Mouse (Mus musculus): ENCODE results near the gene Mfrp. TPM values are rescaled to one million over a fixed set of nuclear protein-coding genes. Genes with fewer than 3 reads are reported as not detected.
"Not testable (repeated sequence)": the region's sequence is repeated elsewhere in the genome, so short reads cannot be mapped to it uniquely, and the experiment has no call there.

Mfrp gene
- total RNA-seq, 4 experiments from 2014 or later, result not detected

DNA sequence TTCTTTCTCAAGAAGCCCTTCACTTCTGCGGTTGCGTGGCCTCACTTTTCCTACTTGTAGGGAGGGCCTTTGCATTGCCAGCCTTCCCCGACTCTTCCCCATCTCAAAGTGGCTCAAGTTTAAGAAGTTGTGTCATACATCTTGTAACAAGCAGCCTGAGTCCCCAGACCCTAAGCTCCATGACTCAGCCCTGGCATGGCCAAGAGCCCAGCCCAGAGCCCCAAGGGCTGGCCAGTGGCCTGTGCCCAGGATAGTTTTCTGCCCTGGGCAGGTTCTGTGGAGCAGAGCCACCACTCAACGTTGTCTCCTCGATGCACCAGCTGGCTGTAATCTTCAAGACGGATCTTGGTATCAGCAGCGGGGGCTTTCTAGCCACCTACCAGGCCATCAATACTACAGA lies 3.4 kb downstream of the Mfrp start:
- peak in 1 of 2 experiments; percentile 53 for DNase-seq (ENCODE audit: low spot score in 2 of 2)

DNA sequence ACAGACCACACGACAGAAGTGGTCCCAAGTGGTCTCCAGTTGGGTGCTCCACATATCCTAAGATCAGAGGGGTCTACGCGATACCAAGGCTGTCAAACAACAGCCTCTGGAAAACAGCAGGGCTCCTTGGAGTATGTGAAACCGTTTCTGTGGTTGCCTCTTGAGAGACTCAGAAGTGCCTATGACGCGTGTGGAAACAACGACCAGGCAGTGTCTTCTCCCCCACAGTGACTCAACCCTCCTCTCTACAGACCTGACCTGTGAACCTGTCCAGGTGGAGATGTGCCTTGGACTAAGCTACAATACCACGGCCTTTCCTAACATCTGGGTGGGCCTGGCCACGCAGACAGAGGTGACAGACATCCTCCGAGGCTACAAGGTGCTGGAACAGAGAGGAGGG lies 4.3 kb downstream of the Mfrp start:
- DNase-seq (ENCODE audit: low spot score in 2 of 2), result no peak

DNA sequence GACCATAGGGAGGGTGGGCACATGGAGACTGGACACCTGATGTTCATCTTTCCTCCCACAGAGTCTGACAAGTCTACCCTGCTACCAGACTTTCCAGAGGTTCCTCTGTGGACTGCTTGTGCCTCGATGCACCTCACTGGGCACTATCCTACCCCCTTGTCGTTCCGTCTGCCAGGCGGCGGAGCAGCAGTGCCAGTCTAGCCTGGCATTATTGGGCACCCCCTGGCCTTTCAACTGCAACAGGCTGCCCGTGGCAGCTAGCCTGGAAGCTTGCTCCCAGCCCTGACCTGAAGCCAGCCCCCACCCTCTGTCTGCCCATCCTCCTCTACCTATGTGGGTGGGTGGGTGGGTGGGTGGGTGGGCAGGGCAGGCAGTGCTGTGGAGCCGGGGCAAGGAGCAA lies 4.7 kb downstream of the Mfrp start:
- no peak for DNase-seq (ENCODE audit: low spot score in 2 of 2)

DNA sequence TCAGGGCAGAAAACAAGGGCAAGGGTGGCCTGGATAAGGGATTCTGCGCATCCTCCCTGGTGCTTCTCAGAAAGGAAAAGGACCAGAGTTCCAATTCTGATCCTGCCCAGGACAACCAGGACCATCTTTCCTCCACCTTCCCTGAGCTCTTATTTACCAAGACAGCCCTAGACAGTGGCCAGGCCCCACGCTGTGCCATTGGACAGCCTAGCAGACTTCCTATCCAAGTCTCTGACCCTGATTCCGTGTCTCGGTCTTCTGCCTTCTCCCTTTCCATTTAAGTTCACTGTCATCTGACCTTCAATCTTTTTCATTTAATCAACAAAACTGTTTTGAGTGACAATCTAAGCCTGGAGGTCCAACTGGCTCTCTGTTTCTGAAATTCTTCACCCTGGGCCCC lies 5.1 kb downstream of the Mfrp start:
- no peak for DNase-seq (ENCODE audit: low spot score in 2 of 2)

DNA sequence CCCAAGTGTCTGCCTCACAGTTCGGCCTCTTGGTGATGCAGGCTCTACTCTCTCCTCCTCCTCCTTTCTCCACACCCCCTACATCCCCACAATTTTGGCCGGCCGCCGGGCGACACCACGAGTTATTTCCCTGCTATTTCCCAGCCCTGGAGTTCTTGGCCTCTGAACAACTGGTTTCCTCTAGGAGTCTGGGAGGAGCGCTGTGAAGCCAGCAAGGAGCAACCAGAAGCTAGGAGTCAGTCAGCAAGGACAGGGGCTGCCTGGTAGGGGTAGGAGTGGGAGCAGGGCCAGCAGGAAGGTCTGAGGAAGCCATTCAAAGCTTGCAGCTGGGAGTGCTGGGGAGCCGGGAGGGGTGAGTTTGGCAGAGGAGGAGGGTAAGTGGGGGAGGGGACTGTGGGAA lies 5.6 kb downstream of the Mfrp start, which contains the start of gene C1qtnf5:
Gene C1qtnf5 (plus strand): TSS at position 136 of the 400 bp plus-strand sequence.
- peak; percentile 73 to 87 for DNase-seq (ENCODE audit: low spot score in 2 of 2)

DNA sequence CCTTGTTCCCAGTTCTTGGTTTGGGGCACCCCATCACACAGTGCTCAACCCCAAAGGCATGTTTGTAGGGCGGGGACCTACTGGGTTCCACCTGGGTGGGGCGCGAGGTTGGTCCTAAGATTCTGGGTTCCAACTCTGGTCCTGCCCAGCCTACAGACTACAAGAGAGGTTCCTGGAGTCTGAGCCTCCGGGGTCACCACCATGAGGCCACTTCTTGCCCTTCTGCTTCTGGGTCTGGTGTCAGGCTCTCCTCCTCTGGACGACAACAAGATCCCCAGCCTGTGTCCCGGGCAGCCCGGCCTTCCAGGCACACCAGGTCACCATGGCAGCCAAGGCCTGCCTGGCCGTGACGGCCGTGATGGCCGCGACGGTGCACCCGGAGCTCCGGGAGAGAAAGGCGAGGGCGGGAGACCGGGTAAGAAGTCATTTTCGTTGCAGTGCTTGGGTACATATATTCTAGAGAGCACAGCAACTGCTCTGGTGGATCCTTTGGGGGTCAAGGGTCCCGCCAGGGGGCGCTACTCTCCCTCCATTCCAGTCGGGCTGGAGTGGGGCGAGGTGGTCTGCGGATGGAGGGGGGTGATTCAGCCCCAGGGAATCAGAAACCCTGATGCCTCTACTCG lies 6.1 kb downstream of the Mfrp start:
- peak in 1 of 2 experiments; percentile 45 for DNase-seq (ENCODE audit: low spot score in 2 of 2)

DNA sequence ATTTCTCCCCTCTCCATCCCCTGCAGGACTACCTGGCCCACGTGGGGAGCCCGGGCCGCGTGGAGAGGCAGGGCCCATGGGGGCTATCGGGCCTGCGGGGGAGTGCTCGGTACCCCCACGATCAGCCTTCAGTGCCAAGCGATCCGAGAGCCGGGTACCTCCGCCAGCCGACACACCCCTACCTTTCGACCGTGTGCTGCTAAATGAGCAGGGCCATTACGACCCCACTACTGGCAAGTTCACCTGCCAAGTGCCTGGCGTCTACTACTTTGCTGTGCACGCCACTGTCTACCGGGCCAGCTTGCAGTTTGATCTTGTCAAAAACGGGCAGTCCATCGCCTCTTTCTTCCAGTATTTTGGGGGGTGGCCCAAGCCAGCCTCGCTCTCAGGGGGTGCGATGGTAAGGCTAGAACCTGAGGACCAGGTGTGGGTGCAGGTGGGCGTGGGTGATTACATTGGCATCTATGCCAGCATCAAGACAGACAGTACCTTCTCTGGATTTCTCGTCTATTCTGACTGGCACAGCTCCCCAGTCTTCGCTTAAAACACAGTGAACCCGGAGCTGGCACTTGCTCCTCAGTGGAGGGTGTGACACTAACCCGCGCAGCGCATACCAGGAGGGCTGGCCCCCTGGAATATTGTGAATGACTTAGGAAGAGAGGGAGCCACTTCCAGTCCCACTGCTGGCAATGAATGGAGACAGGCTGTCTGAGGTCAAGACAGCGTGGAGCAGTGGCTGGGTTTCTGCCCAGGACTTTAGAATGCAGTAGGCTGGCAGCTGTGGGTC lies 6.9 kb downstream of the Mfrp start:
- DNase-seq (ENCODE audit: low spot score in 2 of 2), result no peak

DNA sequence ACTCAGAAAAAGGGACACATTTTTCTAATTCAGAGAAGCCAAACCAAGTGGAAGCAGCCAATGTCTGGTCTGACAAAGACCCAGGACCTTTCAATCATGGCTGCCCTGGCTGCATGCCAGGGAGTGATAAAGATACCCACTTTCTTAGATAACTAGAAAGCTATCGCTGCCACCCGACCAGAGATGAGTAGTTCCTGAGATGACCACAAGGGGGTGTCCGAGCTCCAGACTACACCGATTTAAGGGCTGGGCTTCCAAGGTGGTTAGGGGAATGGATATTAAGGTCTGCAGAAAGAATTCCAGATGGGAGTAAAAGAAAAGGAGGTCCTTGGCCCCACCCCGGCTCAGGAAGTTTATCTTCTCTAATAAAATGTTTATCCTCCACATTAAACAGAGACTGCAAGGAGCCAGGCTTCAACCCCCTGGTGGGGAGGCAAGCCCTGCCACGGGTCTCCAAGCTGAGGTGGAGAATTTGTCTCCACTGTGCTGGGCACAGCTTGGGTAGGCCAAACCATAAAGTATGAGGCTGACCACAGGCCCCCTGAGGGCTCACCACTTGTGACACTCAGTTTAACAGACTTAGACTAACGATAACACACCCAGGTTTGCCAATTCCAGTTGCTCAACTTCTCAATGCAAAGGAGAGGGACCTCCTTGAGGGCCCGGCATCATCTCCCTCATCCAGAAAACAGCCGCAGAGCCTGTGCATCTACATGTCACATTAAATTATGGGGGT lies 8.0 kb downstream of the Mfrp start:
- peak; percentile 60 to 66 for DNase-seq (ENCODE audit: low spot score in 2 of 2)

DNA sequence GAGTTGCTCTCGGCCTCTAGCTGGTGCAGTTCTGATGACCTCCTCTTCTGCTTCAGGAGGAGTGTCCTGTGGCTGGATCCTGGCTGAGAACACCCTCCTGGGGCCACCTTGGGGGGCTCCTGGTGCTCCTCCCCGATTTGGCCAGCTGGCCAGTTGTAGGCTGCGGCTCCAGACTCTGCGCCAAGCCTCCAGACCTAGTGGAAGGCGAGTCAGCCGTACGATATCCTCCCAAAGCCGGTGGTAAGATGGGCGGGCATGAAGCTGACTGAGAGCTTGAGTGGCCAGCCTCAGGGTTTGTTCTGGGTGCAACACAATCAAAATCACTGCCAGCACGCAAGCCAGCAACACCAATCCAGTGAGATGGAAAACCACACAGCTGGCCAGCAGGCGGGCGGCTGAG lies 10.4 kb downstream of the Mfrp start:
- DNase-seq (ENCODE audit: low spot score in 2 of 2), result not testable (repeated sequence)

DNA sequence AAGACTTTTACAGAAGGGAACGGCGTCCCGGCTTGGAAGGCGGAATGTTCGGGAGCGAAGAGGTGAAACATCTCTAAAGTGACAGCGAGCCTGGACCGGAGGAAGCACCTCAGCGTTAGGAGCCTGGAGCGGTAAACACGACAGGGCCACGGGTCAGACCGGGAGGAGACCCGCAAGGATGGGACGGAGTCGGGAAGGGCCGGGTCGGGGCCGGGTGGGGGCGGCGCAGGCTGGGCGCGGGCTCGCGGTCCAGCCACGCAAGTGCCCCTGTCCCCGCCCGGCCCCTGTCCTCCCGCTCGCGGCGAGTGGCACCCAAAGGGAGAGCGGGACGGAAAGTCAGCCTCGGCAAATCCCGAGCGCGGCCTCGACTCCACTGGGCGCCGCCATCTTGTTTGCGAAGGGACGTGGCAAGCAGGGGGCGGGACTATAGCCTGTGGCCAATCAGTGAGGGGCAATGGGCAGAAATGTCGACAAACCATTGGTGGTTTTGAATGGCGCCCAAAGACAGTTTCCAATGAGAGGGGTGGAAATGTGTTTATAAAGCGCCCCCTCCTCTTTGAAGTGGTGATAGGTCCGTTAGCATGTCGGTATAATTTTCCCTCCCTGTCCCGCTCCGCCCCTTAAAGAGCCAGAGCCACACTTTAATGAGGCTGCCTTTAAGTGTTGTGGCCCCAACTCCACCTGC lies 11.7 kb downstream of the Mfrp start, which contains the start of the genes Gm49380 and Rnf26:
Gene Gm49380 (minus strand): TSS at position 396 of the 685 bp plus-strand sequence.
Gene Rnf26 (minus strand): TSS at position 413 of the 685 bp plus-strand sequence.
- peak; percentile 91 to 93 for DNase-seq (ENCODE audit: low spot score in 2 of 2)

DNA sequence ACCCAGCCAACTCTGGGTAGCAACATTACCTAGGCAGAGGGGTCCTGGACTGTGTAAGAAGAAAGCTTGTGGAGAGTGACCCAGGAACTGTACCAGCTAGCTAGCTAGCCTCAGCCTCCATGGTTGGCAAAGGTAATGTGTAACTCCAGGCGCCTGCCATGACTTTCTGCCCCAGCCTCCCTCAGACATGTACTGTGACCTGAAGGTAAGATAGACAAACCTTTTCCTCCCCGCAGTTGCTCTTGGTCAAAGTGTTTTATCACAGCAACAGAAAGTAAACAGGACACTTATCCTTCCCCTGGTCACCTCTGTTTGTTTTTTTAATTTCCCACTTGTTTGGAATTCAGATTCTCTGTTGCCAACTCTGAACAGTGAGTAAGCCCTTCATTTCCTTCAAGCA lies 12.9 kb downstream of the Mfrp start:
- no peak for DNase-seq (ENCODE audit: low spot score in 2 of 2)

DNA sequence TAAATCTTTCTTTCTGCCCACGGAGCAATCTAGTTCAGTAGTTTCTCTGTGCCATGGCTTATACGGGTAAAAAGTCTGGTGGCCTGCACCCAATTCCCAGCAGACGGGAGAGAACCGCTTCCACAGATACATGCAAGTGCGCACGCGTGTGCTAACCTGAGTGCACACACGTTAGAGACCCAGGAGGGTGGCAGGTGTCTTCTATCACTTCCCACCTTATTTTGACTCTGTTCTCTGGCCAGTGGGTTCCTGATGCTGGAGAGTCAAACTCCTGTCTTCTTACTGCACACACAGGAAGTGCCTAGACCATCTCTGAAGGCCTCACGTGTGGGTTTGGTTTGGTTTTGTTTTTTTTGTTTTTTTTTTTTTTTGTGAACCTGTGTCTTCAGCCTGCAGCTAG lies 14.1 kb downstream of the Mfrp start:
- DNase-seq (ENCODE audit: low spot score in 2 of 2), result no peak

DNA sequence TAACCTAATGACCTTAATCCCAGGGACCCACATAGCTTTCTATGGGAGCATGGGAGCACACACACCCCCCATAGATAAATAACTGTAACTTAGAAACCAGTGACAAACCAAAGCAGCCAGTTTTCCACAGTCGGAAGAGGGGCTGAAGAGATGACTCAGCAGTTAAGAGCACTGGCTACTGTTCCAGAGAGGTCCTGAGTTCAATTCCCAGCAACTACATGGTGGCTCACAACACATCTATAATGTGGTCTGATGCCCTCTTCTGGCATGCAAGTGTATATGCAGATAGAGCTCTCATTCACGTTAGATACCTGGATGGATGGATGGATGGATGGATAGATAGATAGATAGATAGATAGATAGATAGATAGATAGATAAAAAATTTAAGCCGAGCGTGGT lies 14.7 kb downstream of the Mfrp start:
- DNase-seq (ENCODE audit: low spot score in 2 of 2), result no peak

DNA sequence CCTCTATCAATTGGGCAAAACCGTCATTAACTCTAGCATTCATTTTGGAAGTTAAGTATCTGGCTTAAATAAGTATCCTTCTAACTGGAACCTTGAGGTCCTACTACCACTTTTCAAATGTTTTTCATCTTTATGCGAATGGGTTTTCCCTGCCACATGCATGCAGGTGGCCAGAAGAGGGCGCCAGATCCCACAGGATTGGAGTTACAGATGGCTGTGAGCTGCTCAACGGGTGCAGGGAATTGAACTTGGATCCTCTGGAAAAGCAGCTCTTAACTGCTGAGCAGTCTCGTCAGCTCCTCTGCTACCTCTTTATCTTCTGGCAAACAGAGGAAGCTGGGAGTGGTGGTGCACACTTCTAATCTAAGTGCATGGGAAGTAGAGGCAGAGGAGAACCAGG lies 17.5 kb downstream of the Mfrp start:
- no peak for DNase-seq (ENCODE audit: low spot score in 2 of 2)

DNA sequence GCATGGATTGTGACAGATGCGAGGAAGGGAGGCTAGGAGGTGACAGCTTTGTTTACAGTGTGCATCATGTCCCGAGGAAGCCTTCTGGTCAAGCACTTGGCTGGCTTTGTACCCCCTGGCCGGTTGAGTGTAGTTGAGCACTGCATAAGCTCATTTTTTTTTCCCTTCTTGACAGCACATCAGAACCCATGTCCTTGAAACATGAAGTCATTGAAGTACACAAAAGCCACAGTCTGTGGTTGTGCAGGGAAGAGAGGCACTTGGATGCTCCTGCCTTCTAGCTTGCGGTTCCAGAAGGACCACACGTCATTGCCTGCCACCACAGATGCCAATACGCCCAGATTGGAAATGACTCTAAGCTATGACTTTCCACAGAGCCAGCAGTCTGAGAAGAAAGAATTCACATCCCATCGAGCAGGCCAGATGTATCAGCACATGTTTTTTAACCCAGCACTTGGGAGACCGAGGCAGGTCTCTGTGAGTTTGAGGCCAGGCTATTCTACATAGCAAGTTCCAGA lies 18.5 kb downstream of the Mfrp start:
- no peak for DNase-seq (ENCODE audit: low spot score in 2 of 2)

DNA sequence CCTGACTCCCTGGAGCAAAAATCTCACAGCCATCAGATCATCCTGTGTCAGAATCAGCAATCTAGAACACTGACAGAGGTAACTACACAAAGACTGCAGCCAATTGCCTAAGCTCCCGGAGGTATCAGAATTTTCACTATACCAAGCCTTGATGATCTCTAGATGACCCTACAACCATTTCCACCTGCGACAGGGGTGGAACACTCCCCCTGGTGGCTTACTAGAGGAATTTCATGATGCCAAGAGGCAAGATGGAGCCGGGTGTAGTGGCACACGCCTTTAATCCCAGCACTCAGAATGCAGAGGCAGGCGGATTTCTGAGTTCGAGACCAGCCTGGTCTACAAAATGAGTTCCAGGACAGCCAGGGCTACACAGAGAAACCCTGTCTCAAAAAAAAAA lies 22.8 kb downstream of the Mfrp start:
- DNase-seq (ENCODE audit: low spot score in 2 of 2), result no peak

DNA sequence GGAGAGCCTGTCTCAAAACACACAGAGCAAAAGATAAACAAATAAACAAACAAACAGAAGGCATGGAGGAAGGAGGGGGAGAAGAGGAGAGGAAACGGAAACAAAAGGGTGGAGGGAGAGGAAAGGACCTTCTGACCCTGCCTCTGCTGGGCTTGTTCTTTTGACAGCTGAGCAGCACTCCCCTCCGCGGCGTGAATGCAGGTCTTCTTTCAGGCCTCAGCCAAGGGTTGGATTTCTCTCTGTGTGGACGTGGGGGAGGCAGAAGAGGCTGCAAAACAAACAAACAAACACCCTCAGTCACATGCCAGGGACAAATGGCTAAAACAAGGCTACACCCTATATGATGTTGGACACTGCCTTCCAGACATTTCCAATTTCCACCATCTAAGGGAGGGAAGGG lies 23.5 kb downstream of the Mfrp start:
- DNase-seq (ENCODE audit: low spot score in 2 of 2), result no peak

DNA sequence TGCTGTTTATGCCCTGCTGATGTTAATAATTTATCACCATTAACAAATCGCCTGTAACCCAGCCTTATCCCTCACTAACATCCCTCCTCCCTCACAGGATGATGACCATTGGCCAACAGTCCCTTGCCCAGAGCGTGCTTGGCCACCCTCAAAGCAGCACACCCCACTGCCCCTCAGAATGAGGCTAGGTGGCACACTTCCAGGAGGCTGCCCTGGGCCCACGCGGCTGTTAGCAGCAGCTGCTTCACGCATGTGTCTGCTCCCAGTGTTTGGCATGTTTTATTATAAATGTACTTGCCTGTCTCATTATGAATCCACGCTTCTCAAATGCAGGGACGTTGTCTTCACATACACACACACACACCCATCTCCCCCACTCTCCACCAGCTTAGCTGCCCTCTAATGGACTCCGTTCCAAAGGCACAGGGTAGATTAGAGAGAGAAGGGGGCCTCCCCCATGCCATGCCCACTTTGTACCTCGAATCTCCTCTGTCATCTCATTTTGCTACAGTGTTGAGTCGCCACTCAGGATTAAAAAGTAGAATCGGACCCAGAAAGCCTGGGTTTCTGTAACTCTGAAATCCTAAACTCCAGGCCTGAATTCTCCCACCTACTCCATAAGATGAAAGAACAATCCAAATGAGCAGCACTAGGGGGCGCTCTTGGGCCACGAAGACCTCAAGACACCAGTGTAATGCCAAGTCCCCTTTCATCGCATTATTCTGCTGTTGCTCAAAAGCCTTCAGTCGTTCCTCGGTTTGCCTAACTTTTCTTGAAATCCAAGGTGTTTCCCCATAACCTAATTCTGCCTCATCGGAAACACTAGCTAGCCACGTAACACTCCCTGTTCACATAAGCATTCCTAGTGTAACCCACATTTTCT lies 24.3 kb downstream of the Mfrp start:
- DNase-seq (ENCODE audit: low spot score in 2 of 2), result peak; percentile 79 to 81

DNA sequence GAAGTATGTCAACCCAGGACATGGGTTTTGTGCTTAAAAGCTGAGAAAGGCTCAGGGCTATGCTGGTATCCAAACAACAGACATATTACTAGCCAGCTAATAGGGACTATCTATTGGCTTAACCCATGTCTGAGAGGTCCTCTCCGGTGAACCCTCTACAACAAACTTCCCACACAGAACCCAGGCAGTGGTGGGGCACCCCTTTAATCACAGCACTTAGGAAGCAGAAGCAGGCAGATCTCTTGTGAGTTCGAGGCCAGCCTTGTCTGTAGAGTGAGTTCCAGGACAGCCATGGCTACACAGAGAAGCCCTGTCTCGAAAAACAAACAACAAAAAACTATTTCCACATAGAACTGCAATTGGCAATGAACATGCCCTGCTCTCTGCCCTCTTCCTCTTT lies 25.2 kb downstream of the Mfrp start:
- no peak for DNase-seq (ENCODE audit: low spot score in 2 of 2)

DNA sequence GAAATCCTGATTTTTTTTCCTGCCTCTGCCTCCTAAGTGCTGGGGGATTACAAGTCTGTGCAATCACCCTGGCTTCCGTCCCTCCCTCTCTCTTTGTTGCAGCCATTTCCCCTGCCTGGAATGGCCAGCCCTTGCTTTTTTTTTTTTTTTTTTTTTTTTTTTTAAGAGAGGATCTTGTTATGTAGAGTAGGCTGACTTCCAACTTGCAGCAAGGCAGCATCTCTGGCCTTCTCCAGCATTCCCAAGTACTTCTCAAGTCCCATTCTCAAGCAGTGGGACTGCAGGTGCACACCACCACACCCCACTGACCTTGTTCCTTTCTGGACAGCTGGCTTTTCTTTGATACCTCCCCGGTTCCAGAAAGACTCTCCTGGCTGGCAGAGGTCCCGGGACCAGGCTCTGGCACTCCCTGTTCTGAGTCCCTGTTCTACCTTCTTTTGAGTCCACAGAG lies 25.8 kb downstream of the Mfrp start:
- no peak for DNase-seq (ENCODE audit: low spot score in 2 of 2)

Data from gastrocnemius, adult 8-10 months (tissue).